Mouse (Mus musculus) midbrain, postnatal 0 days (tissue): ENCODE results near the gene Gcnt1. TPM values are rescaled to one million over a fixed set of nuclear protein-coding genes. Genes with fewer than 3 reads are reported as not detected.

Source experiments
- ATAC-seq: fragments of 200-750 bp; cut with Nextera tagmentation; 2 replicates; pipeline ENCODE4 v1.8.0; 2017; ENCODE audit warnings: moderate number of reproducible peaks, mild to moderate bottlenecking, moderate TSS enrichment, moderate library complexity; ENCODE audit not compliant: low FRiP score
- DNase-seq: peaks from one replicate; pipeline ENCODE4 v3.0.0-alpha.2; 2015; ENCODE audit warnings: low spot score
- H3K27ac ChIP-seq: fragments of 300-500 bp; sonication (generic); 2 replicates; pipeline ENCODE4 v1.5.1; 2014; ENCODE audit warnings: low read depth, mild to moderate bottlenecking, low read length, mixed read lengths
- H3K27me3 ChIP-seq: fragments of 300-500 bp; sonication (generic); 2 replicates; pipeline ENCODE4 v1.6.1; 2014; ENCODE audit warnings: low read length, control low read depth, mixed read lengths; ENCODE audit not compliant: insufficient read depth
- H3K36me3 ChIP-seq: fragments of 300-500 bp; sonication (generic); 2 replicates; pipeline ENCODE4 v1.6.1; 2014; ENCODE audit warnings: low read length, control low read depth, mixed read lengths; ENCODE audit not compliant: insufficient read depth
- H3K4me1 ChIP-seq: fragments of 300-500 bp; sonication (generic); 2 replicates; pipeline ENCODE4 v1.6.1; 2014; ENCODE audit warnings: mild to moderate bottlenecking, control low read depth, antibody characterized with exemption, low read length, mixed read lengths; ENCODE audit not compliant: insufficient read depth
- H3K4me2 ChIP-seq: fragments of 300-500 bp; sonication (generic); 2 replicates; pipeline ENCODE4 v1.6.1; 2014; ENCODE audit warnings: low read depth, mild to moderate bottlenecking, low read length, mixed read lengths; ENCODE audit not compliant: poor library complexity, severe bottlenecking
- H3K4me3 ChIP-seq: fragments of 300-500 bp; sonication (generic); 2 replicates; pipeline ENCODE4 v1.5.1; 2014; ENCODE audit warnings: low read depth, mild to moderate bottlenecking, low read length, moderate library complexity
- H3K9ac ChIP-seq: fragments of 300-500 bp; sonication (generic); replicated peaks from 2 replicates; pipeline ENCODE4 v1.6.1; 2014; ENCODE audit warnings: mild to moderate bottlenecking, low read length, moderate library complexity, mixed read lengths; ENCODE audit not compliant: poor library complexity, severe bottlenecking
- H3K9me3 ChIP-seq: fragments of 300-500 bp; sonication (generic); 2 replicates; pipeline ENCODE4 v1.6.1; 2016; ENCODE audit warnings: low read length, control low read depth
- CTCF ChIP-seq: IDR thresholded peaks from 2 replicates; pipeline ENCODE4 v1.5.1; 2016; ENCODE audit warnings: antibody characterized with exemption, mild to moderate bottlenecking
- WGBS: fragments of 180-500 bp; shearing (Covaris S2); extraction: QIAGEN DNeasy Blood & Tissue Kit; methylation state at CpG from one replicate; pipeline ENCODE4 v1.1.7; 2014; 5-methylcytosine and 5-hydroxymethylcytosine counted together
- polyA plus RNA-seq: library from polyadenylated mRNA; unstranded; fragments of >200 nt; fragmentation: Nextera tagmentation; extraction: Ambion mirVana; gene quantifications from 2 replicates; pipeline ENCODE4 v1.2.1, GENCODE M21; 2015
- total RNA-seq: library from RNA; depleted of rRNA; stranded (reverse); fragments of >200 nt; gene quantifications from 2 replicates; pipeline ENCODE4 v1.2.3, GENCODE M21; 2014; rRNA removed

Gcnt1 gene
- total RNA-seq (1.2 and 1.9 TPM in 2 replicates), polyA plus RNA-seq (0.43 and 0.60 TPM in 2 replicates)

DNA sequence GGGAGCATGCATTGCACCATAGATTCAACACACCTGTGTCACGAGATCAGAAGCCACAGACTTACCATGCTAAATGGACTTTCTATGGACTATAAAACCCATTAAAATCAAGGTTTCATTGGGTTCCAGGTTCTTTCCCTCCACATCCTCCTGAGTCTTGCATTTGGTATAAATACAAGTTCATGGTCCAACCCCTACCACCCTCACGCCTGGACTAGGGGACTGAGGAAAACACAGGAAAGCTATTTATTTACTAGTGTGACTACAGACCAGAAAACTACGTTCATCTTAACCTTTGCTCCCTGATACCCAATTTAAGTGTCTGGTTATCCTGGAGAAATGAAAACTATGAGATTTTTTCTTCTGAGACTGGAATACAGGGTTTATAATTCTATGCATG is at the start of gene Gcnt1:
TSS of gene Gcnt1 (minus strand) at position 144 of the 400 bp plus-strand sequence.
- ATAC-seq: no peak
- TF ChIP-seq CTCF: no peak
- H3K27me3 ChIP-seq: no peaks in the 10 kb centered on the region

DNA sequence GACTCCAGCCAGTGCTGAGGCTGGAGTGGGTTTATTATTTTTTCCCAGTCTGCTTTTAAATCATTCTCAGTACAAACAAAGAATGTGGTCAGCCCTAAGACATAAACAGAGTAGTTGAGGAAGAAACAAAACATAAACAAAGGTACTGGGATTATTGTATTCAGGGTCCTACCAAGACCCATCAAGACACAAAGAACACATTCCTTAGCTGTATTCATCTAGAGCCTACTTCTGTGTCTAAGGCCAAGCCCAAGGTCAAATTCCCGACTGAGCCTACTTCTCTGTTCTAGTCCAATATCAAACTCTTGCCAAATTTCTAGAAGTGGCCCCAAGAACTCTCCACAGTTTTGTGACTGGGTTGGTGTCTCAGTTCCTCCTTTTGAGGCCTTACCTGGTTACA is 45.2 kb upstream of the Gcnt1 start:
- H3K27ac ChIP-seq: no peak overlapping the region
- 79% methylated on average over 1 of the region's 1 CpGs for WGBS

More for the DNA sequence above, at the start of gene Gcnt1:
- no peak for DNase-seq
- H3K36me3 ChIP-seq: no peaks in the 10 kb centered on the region
- H3K9me3 ChIP-seq: no peaks in the 10 kb centered on the region
- H3K9ac ChIP-seq: no peak within 1 kb of the TSS
- WGBS: 94% methylated on average over 3 of the region's 3 CpGs
- H3K4me3 ChIP-seq: no peak within 1 kb of the TSS
- H3K27ac ChIP-seq: no peak within 1 kb of the TSS
- no peak within 1 kb of the TSS for H3K4me2 ChIP-seq
- no peaks in the 10 kb centered on the region for H3K4me1 ChIP-seq

DNA sequence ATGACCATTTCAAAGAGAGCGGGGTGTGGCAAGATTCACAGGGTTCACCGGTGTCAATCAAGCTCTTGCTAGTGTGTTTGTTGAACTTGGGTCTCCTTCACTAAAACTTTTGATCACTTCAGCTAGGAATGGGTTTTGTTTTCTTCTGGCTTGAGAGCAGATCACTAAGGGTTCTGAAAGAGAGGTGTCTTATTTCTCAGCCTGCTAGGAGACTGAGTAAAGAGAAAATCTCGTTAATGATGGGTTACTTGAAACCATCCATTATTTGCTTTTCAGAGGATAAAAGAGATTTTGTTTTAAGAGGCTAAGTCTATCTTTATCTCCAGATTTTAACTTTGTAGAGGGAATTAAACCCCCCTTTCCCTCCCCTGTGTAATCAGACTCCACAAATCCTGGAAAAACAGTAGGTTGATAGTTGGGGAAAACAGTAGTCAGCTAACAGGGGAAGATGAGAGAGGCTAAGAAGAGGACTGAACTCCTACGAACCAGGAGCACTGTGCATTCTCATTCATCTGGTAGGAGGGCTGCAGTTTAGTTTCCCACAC is 40.3 kb upstream of the Gcnt1 start:
- WGBS: 57% methylated on average over 4 of the region's 4 CpGs
- Histone ChIP-seq H3K27ac (no peak overlapping the region), H3K4me2 (no peak overlapping the region), H3K36me3 (no peaks in the 10 kb centered on the region), H3K4me3 (no peak overlapping the region), H3K27me3 (no peaks in the 10 kb centered on the region), H3K9ac (no peak overlapping the region), H3K4me1 (no peaks in the 10 kb centered on the region), H3K9me3 (no peaks in the 10 kb centered on the region)
- TF ChIP-seq CTCF: no peak
- DNase-seq (no peak), ATAC-seq (no peak)

More for the DNA sequence above, 45.2 kb upstream of the Gcnt1 start:
- Histone ChIP-seq H3K36me3 (no peaks in the 10 kb centered on the region), H3K27me3 (no peaks in the 10 kb centered on the region), H3K4me2 (no peak overlapping the region), H3K4me3 (no peak overlapping the region), H3K9me3 (no peaks in the 10 kb centered on the region), H3K4me1 (no peaks in the 10 kb centered on the region), H3K9ac (no peak overlapping the region)
- no peak for DNase-seq
- ATAC-seq: no peak
- TF ChIP-seq CTCF: no peak

DNA sequence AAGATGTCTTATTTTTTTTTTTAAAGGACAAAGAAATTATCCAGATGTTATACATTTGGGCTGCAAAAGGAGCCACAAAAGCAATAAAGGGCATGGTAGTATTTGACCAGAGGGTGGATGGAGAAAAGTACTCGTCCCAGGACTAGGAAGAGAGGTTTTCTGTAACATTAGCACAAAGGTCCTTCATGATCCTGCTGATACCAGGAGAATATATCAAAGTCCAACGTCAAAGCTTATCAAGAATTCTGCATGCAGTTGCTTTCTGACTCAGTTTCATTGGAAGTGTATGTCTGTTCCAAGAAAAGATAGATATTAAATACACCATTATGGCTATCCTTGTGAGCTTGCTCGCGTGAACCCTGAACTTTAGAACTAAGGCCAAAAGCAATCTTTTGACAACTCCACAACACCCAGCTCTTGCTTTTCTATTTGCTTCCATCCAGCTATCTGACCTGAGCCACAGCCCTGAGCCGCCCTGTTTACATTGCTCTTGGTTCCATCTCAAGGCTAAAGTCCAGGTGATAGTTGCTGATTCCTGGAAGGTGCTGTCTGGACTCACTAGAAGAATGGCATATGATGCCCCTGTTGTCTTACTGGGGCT is 37.9 kb upstream of the Gcnt1 start:
- no peaks in the 10 kb centered on the region for H3K9me3 ChIP-seq
- H3K4me3 ChIP-seq: no peak overlapping the region
- H3K27me3 ChIP-seq: no peaks in the 10 kb centered on the region
- H3K4me2 ChIP-seq: no peak overlapping the region
- H3K4me1 ChIP-seq: no peaks in the 10 kb centered on the region
- TF ChIP-seq CTCF: no peak
- DNase-seq (no peak), ATAC-seq (no peak)
- no peaks in the 10 kb centered on the region for H3K36me3 ChIP-seq
- H3K9ac ChIP-seq: no peak overlapping the region
- no peak overlapping the region for H3K27ac ChIP-seq
- WGBS: 86% methylated on average over 5 of the region's 5 CpGs

DNA sequence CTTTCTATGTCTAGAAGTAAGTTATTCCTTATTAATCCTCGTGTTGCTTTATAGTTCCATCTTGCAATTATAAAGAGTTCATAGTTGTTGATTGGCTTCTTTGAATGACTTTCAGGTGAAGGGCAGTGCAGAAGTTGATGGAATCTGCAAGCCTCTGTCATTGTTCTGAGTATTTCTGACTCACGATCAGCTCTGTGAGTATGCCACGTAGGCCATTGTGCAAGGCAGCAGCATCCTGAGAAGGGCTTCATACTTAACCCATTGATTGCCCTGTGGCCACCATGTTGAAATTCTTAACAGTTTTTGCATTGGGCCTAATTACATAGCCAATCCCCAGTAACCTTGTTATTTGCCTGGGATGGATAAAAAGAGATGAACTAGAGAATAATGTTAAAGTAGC is 36.7 kb upstream of the Gcnt1 start:
- DNase-seq: no peak
- ATAC-seq: no peak
- Histone ChIP-seq H3K4me3 (no peak overlapping the region), H3K36me3 (no peaks in the 10 kb centered on the region), H3K4me2 (no peak overlapping the region), H3K9ac (no peak overlapping the region), H3K27me3 (no peaks in the 10 kb centered on the region), H3K27ac (no peak overlapping the region), H3K9me3 (no peaks in the 10 kb centered on the region), H3K4me1 (no peaks in the 10 kb centered on the region)
- TF ChIP-seq CTCF: no peak
- WGBS: 66% methylated on average over 3 of the region's 3 CpGs

DNA sequence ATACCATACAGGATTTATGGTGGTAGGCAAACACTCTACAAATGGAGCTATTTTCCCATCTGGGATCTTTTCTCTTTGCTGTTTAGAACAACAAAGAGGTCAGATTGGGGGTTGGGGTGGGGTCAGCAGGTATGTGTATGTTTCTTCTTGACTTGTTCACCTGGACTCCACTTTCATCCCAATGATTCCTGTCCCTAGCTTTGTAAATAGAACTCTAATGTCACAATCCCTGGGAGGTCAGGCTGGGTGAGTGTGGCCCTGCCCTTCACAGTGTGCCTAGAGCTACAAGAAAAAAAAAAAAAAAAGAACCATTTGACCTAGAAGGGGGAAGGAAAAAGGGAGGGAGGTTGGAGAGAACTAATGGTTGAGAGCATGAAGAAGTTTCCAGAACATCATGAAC is 35.9 kb upstream of the Gcnt1 start:
- H3K9ac ChIP-seq: no peak overlapping the region
- DNase-seq: no peak
- no peaks in the 10 kb centered on the region for H3K27me3 ChIP-seq
- no peaks in the 10 kb centered on the region for H3K9me3 ChIP-seq
- no peak overlapping the region for H3K27ac ChIP-seq
- H3K4me2 ChIP-seq: no peak overlapping the region
- no peak overlapping the region for H3K4me3 ChIP-seq
- ATAC-seq: no peak
- no peaks in the 10 kb centered on the region for H3K36me3 ChIP-seq
- TF ChIP-seq CTCF: no peak
- no peaks in the 10 kb centered on the region for H3K4me1 ChIP-seq
